Mouse (Mus musculus): ENCODE results near the gene Nup210l.

GRCm38 (mm10) chr3:90080498-90080863 is 23.5 kb upstream of the Nup210l start:
- TF ChIP-seq GATA1 (IDR thresholded peaks at IDR 0.05; ENCODE audit: borderline replicate concordance, low read length) (no peak), FLI1 (IDR thresholded peaks at IDR 0.05; ENCODE audit: low read length) (no peak)
